ENCODE assay signal across 8 mouse cellular contexts in the genomic region with DNA sequence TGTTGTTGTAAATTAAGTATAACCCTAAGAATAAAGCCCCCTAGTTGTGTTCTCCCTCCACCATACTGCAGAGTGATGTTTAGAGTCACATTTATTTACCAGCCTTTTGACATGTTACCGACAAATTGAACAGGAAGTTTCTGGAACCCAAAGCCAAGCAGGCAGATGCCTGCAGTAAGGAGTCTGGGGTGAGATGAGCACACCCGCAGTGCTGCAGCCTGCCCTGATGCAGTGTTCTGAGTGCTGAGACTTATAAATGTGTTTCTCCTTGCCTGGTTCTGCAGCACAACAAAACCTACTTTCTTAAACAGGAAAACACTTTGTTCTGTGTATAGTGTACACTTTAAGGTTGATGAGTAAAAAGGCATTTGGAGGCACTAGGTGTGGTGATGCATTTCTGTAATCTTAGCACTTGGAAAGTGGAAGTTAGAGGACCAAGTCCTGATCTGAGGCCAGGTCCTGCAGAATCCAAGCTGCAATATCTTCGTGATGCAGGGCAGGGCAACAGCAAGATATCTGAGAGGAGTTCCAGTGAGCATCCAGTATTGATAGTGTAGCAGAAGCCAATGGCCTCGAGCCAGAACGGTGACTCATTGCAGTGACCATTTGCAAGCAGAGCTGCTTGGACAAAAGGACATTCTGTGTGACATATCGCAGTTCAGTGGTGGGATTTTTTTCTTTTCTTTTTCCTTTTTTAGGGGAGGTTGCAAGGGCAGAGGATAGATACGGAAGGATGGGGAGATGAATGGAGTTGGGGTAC. TPM values are rescaled to one million over a fixed set of nuclear protein-coding genes. Genes with fewer than 3 reads are reported as not detected.
DNase-seq lines count a peak whose midpoint lies in the region; ATAC-seq lines count a peak whose summit lies in the region.

No protein-coding gene starts in this region.

- no peak overlapping the region for H3K4me3 ChIP-seq in hindbrain, embryonic 13.5 days
- no peak overlapping the region for H3K4me3 ChIP-seq in hindbrain, embryonic 10.5 days
- H3K4me3 ChIP-seq in intestine, embryonic 15.5 days (replicated peaks) = no peak overlapping the region
- H3K4me3 ChIP-seq in embryonic facial prominence, embryonic 10.5 days = no peak overlapping the region

- H3K4me1 ChIP-seq in hindbrain, embryonic 13.5 days (replicated peaks) = peaks cover 46% of the 10 kb centered on the region
- H3K4me1 ChIP-seq in hindbrain, embryonic 10.5 days (replicated peaks) = peaks cover 14% of the 10 kb centered on the region; the same call in 1 of the 2 replicates
- peaks cover 16% of the 10 kb centered on the region for H3K4me1 ChIP-seq in intestine, embryonic 15.5 days (replicated peaks)
- peaks cover 30% of the 10 kb centered on the region for H3K4me1 ChIP-seq in embryonic facial prominence, embryonic 10.5 days

- intact Hi-C loops in heart, postnatal 14 days (cut with DNase I) = loop anchor here (10.0 kb wide), 1 partner anchor 233 kb away; no protein-coding TSS in a partner anchor

- 58% methylated on average over 7 of the region's 7 CpGs for WGBS in hindbrain, embryonic 13.5 days
- 75% methylated on average over 7 of the region's 7 CpGs for WGBS in hindbrain, embryonic 10.5 days
- 51% methylated on average over 7 of the region's 7 CpGs for WGBS in intestine, embryonic 15.5 days
- WGBS in embryonic facial prominence, embryonic 10.5 days = 65% methylated on average over 7 of the region's 7 CpGs

- no peak for DNase-seq in hindbrain, embryonic 10.5 days (ENCODE audit: low spot score)
- peak; percentile 87 for DNase-seq in MN1 (ENCODE audit: low spot score)
- DNase-seq in cerebellum, postnatal 25 days = peak; percentile 91 to 96
- DNase-seq in heart, postnatal 14 days = peak; percentile 83
- DNase-seq in lung, postnatal 36 days = peak; percentile 81
- DNase-seq in embryonic facial prominence, embryonic 10.5 days (ENCODE audit: low spot score) = no peak

- no peaks in the 10 kb centered on the region for H3K27me3 ChIP-seq in hindbrain, embryonic 13.5 days
- H3K27me3 ChIP-seq in hindbrain, embryonic 10.5 days (ENCODE audit: insufficient read depth, poor library complexity, severe bottlenecking) = no peaks in the 10 kb centered on the region
- no peaks in the 10 kb centered on the region for H3K27me3 ChIP-seq in intestine, embryonic 15.5 days (replicated peaks)
- H3K27me3 ChIP-seq in embryonic facial prominence, embryonic 10.5 days (replicated peaks; ENCODE audit: low read depth, poor library complexity, severe bottlenecking) = no peaks in the 10 kb centered on the region

- no peak overlapping the region for H3K4me2 ChIP-seq in hindbrain, embryonic 13.5 days
- no peak overlapping the region for H3K4me2 ChIP-seq in intestine, embryonic 15.5 days (replicated peaks)

- H3K36me3 ChIP-seq in hindbrain, embryonic 13.5 days = no peaks in the 10 kb centered on the region
- H3K36me3 ChIP-seq in hindbrain, embryonic 10.5 days = peaks cover 8% of the 10 kb centered on the region
- no peaks in the 10 kb centered on the region for H3K36me3 ChIP-seq in intestine, embryonic 15.5 days
- H3K36me3 ChIP-seq in embryonic facial prominence, embryonic 10.5 days (replicated peaks) = 0 out of 2 replicates have a peak, but pooled peaks cover 3% of the 10 kb centered on the region

- H3K27ac ChIP-seq in hindbrain, embryonic 13.5 days = peak overlapping the region; percentile 2; the same call in 1 of the 2 replicates
- H3K27ac ChIP-seq in hindbrain, embryonic 10.5 days = no peak overlapping the region
- H3K27ac ChIP-seq in intestine, embryonic 15.5 days = no peak overlapping the region
- no peak overlapping the region for H3K27ac ChIP-seq in embryonic facial prominence, embryonic 10.5 days (replicated peaks)

- no peak for ATAC-seq in hindbrain, embryonic 13.5 days (ENCODE audit: low FRiP score)
- ATAC-seq in intestine, embryonic 15.5 days = no peak

- no peaks in the 10 kb centered on the region for H3K9me3 ChIP-seq in hindbrain, embryonic 13.5 days
- no peaks in the 10 kb centered on the region for H3K9me3 ChIP-seq in hindbrain, embryonic 10.5 days
- H3K9me3 ChIP-seq in intestine, embryonic 15.5 days = no peaks in the 10 kb centered on the region
- H3K9me3 ChIP-seq in embryonic facial prominence, embryonic 10.5 days = no peaks in the 10 kb centered on the region

- no peak overlapping the region for H3K9ac ChIP-seq in hindbrain, embryonic 13.5 days
- H3K9ac ChIP-seq in intestine, embryonic 15.5 days = no peak overlapping the region

RNA-seq across cellular contexts. Expression of gene Plekha5, which starts 58.0 kb away (rescaled TPM):
- 39.9 and 40.7 TPM in 2 replicates for polyA plus RNA-seq in hindbrain, embryonic 13.5 days (2015; fragmentation: Nextera tagmentation; extraction: Ambion mirVana)
- 35.5 and 43.1 TPM in 2 replicates for polyA plus RNA-seq in hindbrain, embryonic 10.5 days (2016; fragmentation: Nextera tagmentation; extraction: Ambion mirVana)
- total RNA-seq in heart, postnatal 14 days (2021) = 10 to 100 TPM; 36.6 to 36.9 TPM
- 40.8 and 43.2 TPM in 2 replicates for polyA plus RNA-seq in intestine, embryonic 15.5 days (2015; fragmentation: Nextera tagmentation; extraction: Ambion mirVana)
- polyA plus RNA-seq in embryonic facial prominence, embryonic 10.5 days (2016; fragmentation: Nextera tagmentation; extraction: Ambion mirVana) = 42.0 and 47.1 TPM in 2 replicates

Comparison
In these comparisons a context has a peak if more than half of its experiments do, and no peak if none do; other contexts are left out.
1. DNase-seq: peak in MN1 (single experiment), cerebellum, postnatal 25 days (2 of 2), heart, postnatal 14 days (2 of 2) and lung, postnatal 36 days (single experiment); none in hindbrain, embryonic 10.5 days (single experiment) and embryonic facial prominence, embryonic 10.5 days (single experiment).